Mouse (Mus musculus): ENCODE data around the gene Ctsk.
"Not testable (repeated sequence)": the region's sequence is repeated elsewhere in the genome, so short reads cannot be mapped to it uniquely, and the experiment has no call there.

Gene Ctsk

DNA sequence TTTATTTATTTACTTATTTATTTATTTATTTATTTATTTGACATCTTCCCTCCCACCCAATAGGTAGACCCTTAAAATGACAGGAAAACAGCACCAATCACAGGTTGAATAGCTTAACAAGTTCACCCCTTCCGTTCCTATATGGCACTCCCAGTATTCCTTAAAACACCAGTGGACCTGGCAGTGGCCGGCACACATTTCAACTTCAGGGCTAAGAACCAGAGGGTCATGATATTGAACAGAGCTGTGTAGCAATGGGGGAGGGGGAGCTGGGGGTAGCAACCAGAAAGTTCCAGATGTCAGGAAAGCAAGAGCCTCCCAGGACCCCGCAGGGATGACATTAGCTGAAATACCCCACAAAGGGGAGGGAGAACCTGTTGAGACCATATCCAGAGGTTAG is 21.0 kb downstream of the Ctsk start:
- in situ Hi-C loops (cut with MboI; ENCODE audit: unreplicated experiment in 2 of 2): loop anchor here (5.0 to 25.0 kb wide), 4 partner anchors 65 to 535 kb away; partner anchors contain the start of genes Ensa (in 1 of the 2), Golph3l (in 1 of the 2) and Vps45 (in 1 of the 2)

GRCm38 (mm10) chr3:95521168-95521567 is 22.1 kb downstream of the Ctsk start:
- in situ Hi-C loops (cut with MboI; ENCODE audit: unreplicated experiment in 2 of 2): loop anchor here (5.0 to 25.0 kb wide), 4 partner anchors 64 to 534 kb away; partner anchors contain the start of genes Ensa (in 1 of the 2), Golph3l (in 1 of the 2) and Vps45 (in 1 of the 2)

DNA sequence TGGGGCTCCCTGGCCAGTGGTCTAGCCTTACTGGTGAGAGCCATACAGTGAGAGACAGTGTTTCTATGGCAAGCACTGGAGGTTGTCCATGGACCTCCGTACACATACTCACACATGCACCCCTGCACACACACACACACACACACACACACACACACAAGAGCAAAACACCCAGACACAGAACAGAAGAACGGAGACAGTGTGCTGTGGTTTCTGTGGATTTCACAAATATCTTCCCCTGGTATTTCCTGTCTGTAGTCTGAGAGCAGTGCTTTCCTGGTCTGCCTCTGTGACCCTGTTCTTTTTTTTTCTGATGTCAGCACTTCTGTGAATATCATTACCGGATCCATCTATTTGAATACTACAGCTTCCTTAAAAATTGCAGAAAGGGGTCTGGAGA is 24.6 kb downstream of the Ctsk start:
- in situ Hi-C loops (cut with MboI; ENCODE audit: unreplicated experiment in 2 of 2): loop anchor here (5.0 to 25.0 kb wide), 4 partner anchors 61 to 531 kb away; partner anchors contain the start of genes Ensa (in 1 of the 2), Golph3l (in 1 of the 2) and Vps45 (in 1 of the 2)

DNA sequence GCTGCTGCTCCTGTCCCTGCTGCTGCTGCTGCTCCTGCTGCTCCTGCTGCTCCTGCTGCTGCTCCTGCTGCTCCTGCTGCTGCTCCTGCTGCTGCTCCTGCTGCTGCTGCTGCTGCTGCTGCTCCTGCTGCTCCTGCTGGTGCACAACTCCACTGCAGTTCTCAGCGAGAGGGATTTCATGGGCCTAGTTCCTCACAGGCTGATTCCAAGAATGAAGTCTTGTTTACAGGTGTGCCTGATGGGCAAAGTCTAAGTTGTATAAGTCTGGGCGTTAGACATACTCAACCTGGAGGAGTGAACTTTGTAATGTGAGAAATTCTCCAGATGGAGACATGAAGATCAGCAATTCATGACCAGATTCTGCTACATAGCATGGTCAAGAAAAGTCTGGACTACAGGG is 25.6 kb downstream of the Ctsk start:
- in situ Hi-C loops (cut with MboI; ENCODE audit: unreplicated experiment in 2 of 2): loop anchor here (5.0 to 25.0 kb wide), 4 partner anchors 60 to 530 kb away; partner anchors contain the start of genes Ensa (in 1 of the 2), Golph3l (in 1 of the 2) and Vps45 (in 1 of the 2)

DNA sequence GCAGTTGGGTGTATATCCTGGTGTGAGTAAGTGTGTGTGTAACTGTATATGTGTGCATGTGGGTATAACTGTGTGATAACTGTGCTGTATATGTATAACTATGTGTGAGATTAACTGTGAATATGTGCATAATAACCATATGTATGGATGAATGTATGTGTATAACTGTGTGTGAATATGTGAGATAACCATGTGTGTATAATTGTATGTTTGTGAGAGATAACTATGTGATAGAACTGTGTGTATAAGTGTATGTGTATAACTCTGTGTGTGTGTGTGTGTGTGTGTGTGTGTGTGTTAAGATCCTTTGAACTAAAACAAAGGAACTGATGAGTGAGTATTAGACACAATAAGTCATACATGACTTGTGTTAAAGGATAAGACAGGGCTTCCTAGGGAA is 27.1 kb downstream of the Ctsk start:
- in situ Hi-C loops (cut with MboI; ENCODE audit: unreplicated experiment in 2 of 2): loop anchor here (10.0 kb wide), 2 partner anchors 59 to 529 kb away; partner anchors contain the start of genes Golph3l (in 1 of the 2) and Vps45 (in 1 of the 2)

GRCm38 (mm10) chr3:95526622-95527211 is 27.7 kb downstream of the Ctsk start, which contains the start of gene Ctss:
TSS of gene Ctss (plus strand) at chr3:95526786.
- in situ Hi-C loops (cut with MboI; ENCODE audit: unreplicated experiment in 2 of 2): loop anchor here (10.0 kb wide), 2 partner anchors 58 to 528 kb away; partner anchors contain the start of genes Golph3l (in 1 of the 2) and Vps45 (in 1 of the 2)

DNA sequence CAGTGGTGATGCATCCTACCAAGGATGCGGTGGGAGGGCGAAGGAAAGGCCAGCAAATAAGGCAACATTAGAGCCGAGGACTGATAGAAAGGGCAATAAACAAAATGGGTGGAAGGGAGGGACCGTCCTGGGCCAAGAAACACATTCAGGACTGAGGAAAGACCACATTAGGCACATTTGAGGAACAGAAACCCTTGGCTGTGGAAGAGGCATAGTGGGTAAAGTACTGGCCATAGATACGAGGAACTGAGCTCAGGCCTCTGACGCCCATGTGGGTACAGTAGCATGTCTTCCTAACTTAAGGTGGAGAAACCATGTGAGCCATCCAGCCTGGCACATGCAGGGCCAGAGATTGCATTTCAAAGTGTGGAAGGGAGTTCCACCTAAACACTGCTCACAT is 30.8 kb downstream of the Ctsk start:
- in situ Hi-C loops (cut with MboI; ENCODE audit: unreplicated experiment in 2 of 2): loop anchor here (10.0 kb wide), 2 partner anchors 55 to 525 kb away; partner anchors contain the start of genes Golph3l (in 1 of the 2) and Vps45 (in 1 of the 2)

- in situ Hi-C loops (cut with MboI; ENCODE audit: unreplicated experiment in 2 of 2): no loop called here
Observed at GRCm38 (mm10) chr3:95531025-95531424, 32.0 kb downstream of the Ctsk start.

DNA sequence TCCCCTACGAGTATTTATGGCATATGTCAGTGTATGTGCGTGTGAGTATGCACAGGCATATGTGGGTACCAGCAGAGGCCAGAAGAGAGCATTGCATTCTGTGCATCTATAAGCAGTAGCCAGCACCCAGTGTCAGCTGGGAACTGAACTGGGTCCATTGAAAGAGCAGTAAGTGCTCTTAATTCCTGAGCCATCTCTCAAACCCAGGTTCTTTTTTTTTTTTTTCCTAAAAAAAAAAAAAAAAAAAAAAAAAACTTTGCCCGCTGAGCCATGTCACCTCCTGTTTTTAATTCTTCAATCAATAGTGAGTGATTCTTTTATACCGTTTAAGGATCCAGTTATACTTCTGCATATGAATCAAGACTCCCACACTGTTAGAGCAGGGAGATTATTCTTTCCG is 34.3 kb downstream of the Ctsk start:
- in situ Hi-C loops (cut with MboI; ENCODE audit: unreplicated experiment in 2 of 2): no loop called here

GRCm38 (mm10) chr3:95534927-95535326 is 35.9 kb downstream of the Ctsk start:
- in situ Hi-C loops (cut with MboI; ENCODE audit: unreplicated experiment in 2 of 2): no loop called here

DNA sequence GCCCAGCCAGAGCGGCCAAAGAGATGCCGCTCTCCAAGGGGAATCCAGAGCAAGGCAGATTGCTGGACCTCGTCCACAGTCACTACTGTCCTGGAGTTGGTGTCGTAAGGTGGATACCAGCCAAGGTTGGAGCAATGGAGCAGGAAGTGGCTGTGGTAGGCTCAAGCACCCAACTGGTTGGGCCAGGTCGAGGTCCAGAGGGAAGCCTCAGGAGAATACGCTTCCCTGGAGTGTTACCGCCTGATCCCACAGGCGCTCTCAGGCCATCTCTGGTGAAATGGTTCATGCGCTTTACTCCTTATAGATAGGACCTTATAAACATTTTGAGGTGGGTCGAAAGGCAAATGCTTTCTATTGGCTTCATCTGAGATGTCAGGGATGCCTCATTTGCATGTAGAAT is 39.9 kb downstream of the Ctsk start:
- in situ Hi-C loops (cut with MboI; ENCODE audit: unreplicated experiment in 2 of 2): no loop called here

DNA sequence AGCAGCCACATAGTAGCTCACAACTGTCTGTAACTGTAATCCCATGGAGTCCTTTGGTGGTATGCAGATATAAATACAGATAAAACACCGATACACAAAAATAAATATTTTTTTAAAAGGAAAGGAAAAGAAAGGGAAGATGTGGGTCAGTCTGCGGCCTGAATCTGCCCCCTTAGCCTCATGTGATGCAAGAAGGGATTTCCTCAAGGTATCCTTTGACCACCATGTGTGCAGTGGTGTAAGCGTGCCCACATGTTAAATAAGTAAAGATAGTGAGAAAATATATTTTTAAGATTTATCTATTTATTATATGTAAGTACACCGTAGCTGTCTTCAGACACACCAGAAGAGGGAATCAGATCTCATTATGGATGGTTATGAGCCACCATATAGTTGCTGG is 40.8 kb downstream of the Ctsk start:
- in situ Hi-C loops (cut with MboI; ENCODE audit: unreplicated experiment in 2 of 2): no loop called here

GRCm38 (mm10) chr3:95541186-95541585 is 42.1 kb downstream of the Ctsk start:
- in situ Hi-C loops (cut with MboI; ENCODE audit: unreplicated experiment in 2 of 2): not testable (repeated sequence)

DNA sequence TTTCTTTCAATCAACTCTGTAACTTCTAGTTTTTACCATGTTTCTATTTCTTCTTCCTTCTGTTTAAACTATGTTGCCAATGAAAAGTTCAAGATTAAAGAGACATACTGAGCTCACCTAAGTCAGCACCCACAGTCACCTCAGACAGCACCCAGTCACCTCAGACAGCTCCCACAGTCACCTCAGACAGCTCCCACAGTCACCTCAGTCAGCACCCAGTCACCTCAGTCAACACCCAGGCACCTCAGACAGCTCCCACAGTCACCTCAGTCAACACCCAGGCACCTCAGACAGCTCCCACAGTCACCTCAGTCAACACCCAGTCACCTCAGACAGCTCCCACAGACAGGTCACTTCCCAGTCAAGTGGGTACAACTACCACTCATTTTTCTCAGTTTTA is 43.1 kb downstream of the Ctsk start:
- in situ Hi-C loops (cut with MboI; ENCODE audit: unreplicated experiment in 2 of 2): no loop called here

- in situ Hi-C loops (cut with MboI; ENCODE audit: unreplicated experiment in 2 of 2): no loop called here
Observed at GRCm38 (mm10) chr3:95542981-95543380, 43.9 kb downstream of the Ctsk start.

DNA sequence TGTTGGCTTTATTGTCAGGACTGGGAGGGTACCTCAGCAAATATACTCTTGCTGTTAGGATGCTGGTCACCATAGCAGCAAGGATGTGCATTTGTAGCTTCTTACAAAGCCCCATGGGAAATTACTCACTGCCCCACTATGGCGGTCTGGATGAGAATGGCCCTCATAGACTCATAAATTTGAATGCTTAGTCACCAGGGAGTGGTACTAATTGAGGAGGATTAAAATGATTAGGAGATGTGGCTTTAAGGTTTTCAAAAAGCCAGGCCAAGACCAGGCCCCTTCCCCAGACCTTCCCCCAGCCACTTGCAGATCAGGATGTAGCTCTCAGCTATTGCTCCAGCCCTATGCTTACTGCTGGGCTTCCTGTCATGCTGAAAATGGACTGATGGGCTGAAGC is 51.1 kb downstream of the Ctsk start:
- in situ Hi-C loops (cut with MboI; ENCODE audit: unreplicated experiment in 2 of 2): no loop called here

GRCm38 (mm10) chr3:95553986-95554385 is 54.9 kb downstream of the Ctsk start:
- in situ Hi-C loops (cut with MboI; ENCODE audit: unreplicated experiment in 2 of 2): no loop called here
